Mouse (Mus musculus) heart, embryonic 11.5 days (tissue): Measurements from ENCODE around the gene D430041D05Rik. TPM values are rescaled to one million over a fixed set of nuclear protein-coding genes. Genes with fewer than 3 reads are reported as not detected.
A peak's percentile ranks its signal among the peaks of the same experiment; 100 is the strongest.

Experiments
- ATAC-seq: fragments of 200-750 bp; cut with Nextera tagmentation; replicated peaks from 2 replicates; pipeline ENCODE4 v1.8.0; 2017; ENCODE audit warnings: moderate library complexity; ENCODE audit not compliant: insufficient number of reproducible peaks, low FRiP score, low TSS enrichment
- H3K27ac ChIP-seq: fragments of 300-500 bp; sonication (generic); 2 replicates; pipeline ENCODE4 v1.5.1; 2014; ENCODE audit warnings: mild to moderate bottlenecking, low read depth, low read length
- H3K27me3 ChIP-seq: fragments of 300-500 bp; sonication (generic); 2 replicates; pipeline ENCODE4 v1.6.1; 2014; ENCODE audit warnings: mild to moderate bottlenecking, low read length, mixed read lengths; ENCODE audit not compliant: control insufficient read depth, insufficient read depth
- H3K36me3 ChIP-seq: fragments of 300-500 bp; sonication (generic); 2 replicates; pipeline ENCODE4 v1.6.1; 2014; ENCODE audit warnings: mild to moderate bottlenecking, low read length, moderate library complexity, mixed read lengths; ENCODE audit not compliant: control insufficient read depth, insufficient read depth
- H3K4me1 ChIP-seq: fragments of 300-500 bp; sonication (generic); 2 replicates; pipeline ENCODE4 v1.6.1; 2014; ENCODE audit warnings: low read length; ENCODE audit not compliant: control insufficient read depth, insufficient read depth
- H3K4me2 ChIP-seq: fragments of 300-500 bp; sonication (generic); 2 replicates; pipeline ENCODE4 v1.6.1; 2014; ENCODE audit warnings: mild to moderate bottlenecking, moderate library complexity
- H3K4me3 ChIP-seq: fragments of 300-500 bp; sonication (generic); 2 replicates; pipeline ENCODE4 v1.5.1; 2014; ENCODE audit warnings: low read depth, low read length
- H3K9ac ChIP-seq: fragments of 300-500 bp; sonication (generic); 2 replicates; pipeline ENCODE4 v1.6.1; 2014; ENCODE audit warnings: mild to moderate bottlenecking, low read depth, low read length, moderate library complexity
- H3K9me3 ChIP-seq: fragments of 300-500 bp; sonication (generic); replicated peaks from 2 replicates; pipeline ENCODE4 v1.6.1; 2016; ENCODE audit warnings: low read length; ENCODE audit not compliant: control insufficient read depth
- WGBS: fragments of 180-500 bp; shearing (Covaris S2); extraction: QIAGEN DNeasy Blood & Tissue Kit; methylation state at CpG from one replicate; pipeline ENCODE4 v1.1.7; 2014; ENCODE audit not compliant: insufficient replicate concordance; 5-methylcytosine and 5-hydroxymethylcytosine counted together
- polyA plus RNA-seq: library from polyadenylated mRNA; unstranded; fragments of >200 nt; fragmentation: Nextera tagmentation; extraction: Ambion mirVana; gene quantifications from 2 replicates; pipeline ENCODE4 v1.2.1, GENCODE M21; 2014

D430041D05Rik gene
- 0.30 and 0.34 TPM in 2 replicates for polyA plus RNA-seq

GRCm38 (mm10) chr2:104410963-104411545 lies at the start of gene D430041D05Rik:
TSS of gene D430041D05Rik (minus strand) at chr2:104411013.
- 57% methylated on average over 4 of the region's 4 CpGs for WGBS
- ATAC-seq, result no peak
- Histone ChIP-seq H3K27ac (no peak within 1 kb of the TSS), H3K27me3 (peaks cover 66% of the 10 kb centered on the region), H3K4me3 (peak within 1 kb of the TSS; percentile 59), H3K9me3 (no peaks in the 10 kb centered on the region), H3K36me3 (no peaks in the 10 kb centered on the region), H3K4me2 (peak within 1 kb of the TSS; percentile 99), H3K9ac (peak within 1 kb of the TSS; percentile 66), H3K4me1 (no peaks in the 10 kb centered on the region)

- H3K27ac ChIP-seq, result 0 out of 2 replicates have a peak overlapping the region, but pooled peaks have one; percentile 50
- 53% methylated on average over 3 of the region's 3 CpGs for WGBS
- H3K36me3 ChIP-seq, result no peaks in the 10 kb centered on the region
- H3K4me2 ChIP-seq, result no peak overlapping the region
- no peak overlapping the region for H3K9ac ChIP-seq
- H3K27me3 ChIP-seq, result no peaks in the 10 kb centered on the region
- H3K9me3 ChIP-seq, result no peaks in the 10 kb centered on the region
- ATAC-seq, result no peak
- H3K4me3 ChIP-seq, result no peak overlapping the region
- peaks cover 35% of the 10 kb centered on the region for H3K4me1 ChIP-seq
These were observed 49.2 kb upstream of the D430041D05Rik start for GRCm38 (mm10) chr2:104460021-104460420.

GRCm38 (mm10) chr2:104458569-104459332 lies 47.9 kb upstream of the D430041D05Rik start:
- Histone ChIP-seq H3K4me2 (no peak overlapping the region), H3K27me3 (no peaks in the 10 kb centered on the region), H3K9me3 (no peaks in the 10 kb centered on the region), H3K9ac (no peak overlapping the region), H3K4me3 (no peak overlapping the region), H3K36me3 (no peaks in the 10 kb centered on the region), H3K4me1 (peaks cover 45% of the 10 kb centered on the region), H3K27ac (peak overlapping the region; percentile 22; the same call in 1 of the 2 replicates)
- 75% methylated on average over 8 of the region's 8 CpGs for WGBS
- no peak for ATAC-seq

GRCm38 (mm10) chr2:104457106-104457505 lies 46.3 kb upstream of the D430041D05Rik start:
- WGBS, result 60% methylated on average over 3 of the region's 3 CpGs
- H3K4me2 ChIP-seq, result no peak overlapping the region
- no peaks in the 10 kb centered on the region for H3K9me3 ChIP-seq
- H3K4me1 ChIP-seq, result peaks cover 49% of the 10 kb centered on the region
- no peak overlapping the region for H3K4me3 ChIP-seq
- no peaks in the 10 kb centered on the region for H3K36me3 ChIP-seq
- H3K9ac ChIP-seq, result no peak overlapping the region
- ATAC-seq, result no peak
- H3K27me3 ChIP-seq, result no peaks in the 10 kb centered on the region
- no peak overlapping the region for H3K27ac ChIP-seq

- H3K9me3 ChIP-seq, result no peaks in the 10 kb centered on the region
- no peak for ATAC-seq
- peaks cover 44% of the 10 kb centered on the region for H3K4me1 ChIP-seq
- no peaks in the 10 kb centered on the region for H3K36me3 ChIP-seq
- 0 out of 2 replicates have a peak overlapping the region, but pooled peaks have one; percentile 15 for H3K4me2 ChIP-seq
- H3K27me3 ChIP-seq, result no peaks in the 10 kb centered on the region
- peak overlapping the region; percentile 68 for H3K27ac ChIP-seq
- 61% methylated on average over 3 of the region's 3 CpGs for WGBS
- no peak overlapping the region for H3K4me3 ChIP-seq
- H3K9ac ChIP-seq, result no peak overlapping the region
These were observed 39.9 kb upstream of the D430041D05Rik start for GRCm38 (mm10) chr2:104450685-104451084.

- Histone ChIP-seq H3K4me2 (peak overlapping the region; percentile 42), H3K4me3 (no peak overlapping the region), H3K36me3 (no peaks in the 10 kb centered on the region), H3K27ac (peak overlapping the region; percentile 88), H3K9me3 (no peaks in the 10 kb centered on the region), H3K9ac (no peak overlapping the region), H3K4me1 (peaks cover 38% of the 10 kb centered on the region), H3K27me3 (no peaks in the 10 kb centered on the region)
- 48% methylated on average over 1 of the region's 1 CpGs for WGBS
- 0 out of 2 replicates have a peak, but pooled peaks have one; percentile 66 for ATAC-seq
These were observed 38.4 kb upstream of the D430041D05Rik start for GRCm38 (mm10) chr2:104449191-104449590.

GRCm38 (mm10) chr2:104448201-104448600 lies 37.4 kb upstream of the D430041D05Rik start:
- no peak overlapping the region for H3K4me3 ChIP-seq
- no peak for ATAC-seq
- no peak overlapping the region for H3K4me2 ChIP-seq
- no peak overlapping the region for H3K9ac ChIP-seq
- H3K4me1 ChIP-seq, result peaks cover 29% of the 10 kb centered on the region
- no peaks in the 10 kb centered on the region for H3K27me3 ChIP-seq
- 65% methylated on average over 4 of the region's 4 CpGs for WGBS
- H3K9me3 ChIP-seq, result no peaks in the 10 kb centered on the region
- H3K36me3 ChIP-seq, result no peaks in the 10 kb centered on the region
- H3K27ac ChIP-seq, result peak overlapping the region; percentile 83

- no peak for ATAC-seq
- Histone ChIP-seq H3K4me3 (no peak overlapping the region), H3K4me1 (peaks cover 27% of the 10 kb centered on the region), H3K36me3 (0 out of 2 replicates have a peak, but pooled peaks cover 2% of the 10 kb centered on the region), H3K27me3 (no peaks in the 10 kb centered on the region), H3K9ac (no peak overlapping the region), H3K9me3 (no peaks in the 10 kb centered on the region), H3K4me2 (no peak overlapping the region), H3K27ac (0 out of 2 replicates have a peak overlapping the region, but pooled peaks have one; percentile 46)
- 36% methylated on average over 1 of the region's 1 CpGs for WGBS
These were observed 35.2 kb upstream of the D430041D05Rik start for GRCm38 (mm10) chr2:104446016-104446415.
